Mouse (Mus musculus): ENCODE measurements around the gene Nkain4.

Gene Nkain4

GRCm38 (mm10) chr2:180949947-180950346 lies 4.6 kb downstream of the Nkain4 start:
- DNase-seq (ENCODE audit: low spot score), result no peak

GRCm38 (mm10) chr2:180941869-180942268 lies 12.6 kb downstream of the Nkain4 start:
- no peak for DNase-seq (ENCODE audit: low spot score)

GRCm38 (mm10) chr2:180940187-180940586 lies 14.3 kb downstream of the Nkain4 start:
- DNase-seq (ENCODE audit: low spot score), result no peak

GRCm38 (mm10) chr2:180932418-180932817 lies 22.1 kb downstream of the Nkain4 start:
- DNase-seq (ENCODE audit: low spot score), result no peak

GRCm38 (mm10) chr2:180928723-180929122 lies 25.8 kb downstream of the Nkain4 start, which contains the start of gene Birc7:
Gene Birc7, plus strand, starts transcription at chr2:180929023.
- no peak for DNase-seq (ENCODE audit: low spot score)

GRCm38 (mm10) chr2:180925176-180925575 lies 29.3 kb downstream of the Nkain4 start:
- peak; percentile 46 for DNase-seq (ENCODE audit: low spot score)

- no peak for DNase-seq (ENCODE audit: low spot score)
Measured at GRCm38 (mm10) chr2:180922739-180923138, 31.8 kb downstream of the Nkain4 start.

- peak; percentile 98 for DNase-seq (ENCODE audit: low spot score)
Measured at GRCm38 (mm10) chr2:180920810-180921400, 33.6 kb downstream of the Nkain4 start, which contains the start of gene Ythdf1. Gene Ythdf1, minus strand, starts transcription at chr2:180920949.

GRCm38 (mm10) chr2:180919913-180920809 lies 34.3 kb downstream of the Nkain4 start:
- no peak for DNase-seq (ENCODE audit: low spot score)

- DNase-seq (ENCODE audit: low spot score), result no peak
Measured at GRCm38 (mm10) chr2:180915886-180916433, 38.5 kb downstream of the Nkain4 start.

- DNase-seq (ENCODE audit: low spot score), result no peak
Measured at GRCm38 (mm10) chr2:180910928-180911327, 43.6 kb downstream of the Nkain4 start.

- no peak for DNase-seq (ENCODE audit: low spot score)
Measured at GRCm38 (mm10) chr2:180905556-180906221, 48.8 kb downstream of the Nkain4 start.

- DNase-seq (ENCODE audit: low spot score), result no peak
Measured at GRCm38 (mm10) chr2:180904435-180905208, 49.9 kb downstream of the Nkain4 start.

GRCm38 (mm10) chr2:180902086-180902485 lies 52.4 kb downstream of the Nkain4 start:
- DNase-seq (ENCODE audit: low spot score), result peak; percentile 29

- DNase-seq (ENCODE audit: low spot score), result no peak
Measured at GRCm38 (mm10) chr2:180897857-180898256, 56.6 kb downstream of the Nkain4 start.

GRCm38 (mm10) chr2:180896819-180897625 lies 57.5 kb downstream of the Nkain4 start:
- DNase-seq (ENCODE audit: low spot score), result no peak

GRCm38 (mm10) chr2:180895837-180896525 lies 58.5 kb downstream of the Nkain4 start:
- no peak for DNase-seq (ENCODE audit: low spot score)

GRCm38 (mm10) chr2:180895321-180895720 lies 59.2 kb downstream of the Nkain4 start:
- DNase-seq (ENCODE audit: low spot score), result no peak

- DNase-seq (ENCODE audit: low spot score), result peak; percentile 63
Measured at GRCm38 (mm10) chr2:180894734-180895133, 59.8 kb downstream of the Nkain4 start.

- no peak for DNase-seq (ENCODE audit: low spot score)
Measured at GRCm38 (mm10) chr2:180894029-180894623, 60.4 kb downstream of the Nkain4 start.
